Mouse (Mus musculus): ENCODE results near the gene Casp4.

The Casp4 gene

GRCm38 (mm10) chr9:5308561-5308960, at the start of gene Casp4:
TSS of gene Casp4 (plus strand) at chr9:5308828.
- ChIA-PET CTCF (no interaction called here), POLR2A (no interaction called here)

- CTCF ChIA-PET, result no interaction called here
- POLR2A ChIA-PET, result no interaction called here
Measured at GRCm38 (mm10) chr9:5263951-5264475, 44.6 kb upstream of the Casp4 start.

GRCm38 (mm10) chr9:5270274-5270673, 38.4 kb upstream of the Casp4 start:
- CTCF ChIA-PET, result no interaction called here
- POLR2A ChIA-PET, result no interaction called here

GRCm38 (mm10) chr9:5270884-5271283, 37.7 kb upstream of the Casp4 start:
- ChIA-PET CTCF (no interaction called here), POLR2A (no interaction called here)

GRCm38 (mm10) chr9:5271334-5271845, 37.2 kb upstream of the Casp4 start:
- ChIA-PET CTCF (no interaction called here), POLR2A (no interaction called here)

- CTCF ChIA-PET, result no interaction called here
- POLR2A ChIA-PET, result no interaction called here
Measured at GRCm38 (mm10) chr9:5286071-5286470, 22.6 kb upstream of the Casp4 start.

- ChIA-PET POLR2A (no interaction called here), CTCF (no interaction called here)
Measured at GRCm38 (mm10) chr9:5286597-5286996, 22.0 kb upstream of the Casp4 start.

- POLR2A ChIA-PET, result no interaction called here
- CTCF ChIA-PET, result no interaction called here
Measured at GRCm38 (mm10) chr9:5296354-5297237, 12.0 kb upstream of the Casp4 start.

- POLR2A ChIA-PET, result interaction anchor here in 2 of 4 experiments (0.6 kb wide), 2 partner anchors 42 to 470 kb away, joined by 3 read pairs; no protein-coding TSS in a partner anchor
Measured at GRCm38 (mm10) chr9:5298329-5299131, 10.1 kb upstream of the Casp4 start, which contains the start of gene Casp1. TSS of gene Casp1 (plus strand) at chr9:5298517.

GRCm38 (mm10) chr9:5299132-5299381, 9.6 kb upstream of the Casp4 start:
- POLR2A ChIA-PET, result interaction anchor here in 1 of 4 experiments (0.6 kb wide), 1 partner anchor 470 kb away, joined by 3 read pairs; no protein-coding TSS in a partner anchor
- CTCF ChIA-PET, result no interaction called here

More at GRCm38 (mm10) chr9:5298329-5299131, 10.1 kb upstream of the Casp4 start, which contains the start of gene Casp1:
- CTCF ChIA-PET, result no interaction called here

GRCm38 (mm10) chr9:5310112-5310511, 1.5 kb downstream of the Casp4 start:
- ChIA-PET POLR2A (no interaction called here), CTCF (no interaction called here)

- ChIA-PET POLR2A (no interaction called here), CTCF (no interaction called here)
Measured at GRCm38 (mm10) chr9:5311435-5311834, 2.8 kb downstream of the Casp4 start.

- ChIA-PET POLR2A (no interaction called here), CTCF (no interaction called here)
Measured at GRCm38 (mm10) chr9:5328204-5328603, 19.6 kb downstream of the Casp4 start.

GRCm38 (mm10) chr9:5332441-5332840, 23.8 kb downstream of the Casp4 start:
- ChIA-PET POLR2A (no interaction called here), CTCF (no interaction called here)

- POLR2A ChIA-PET, result interaction anchor here in 1 of 4 experiments (1.1 kb wide), 1 partner anchor 10 kb away, joined by 4 read pairs; no protein-coding TSS in a partner anchor
- CTCF ChIA-PET, result no interaction called here
Measured at GRCm38 (mm10) chr9:5333422-5333821, 24.8 kb downstream of the Casp4 start.

- POLR2A ChIA-PET, result interaction anchor here in 1 of 4 experiments (0.9 kb wide), 1 partner anchor 9 kb away, joined by 4 read pairs; no protein-coding TSS in a partner anchor
- CTCF ChIA-PET, result no interaction called here
Measured at GRCm38 (mm10) chr9:5343092-5343491, 34.5 kb downstream of the Casp4 start.

- ChIA-PET CTCF (no interaction called here), POLR2A (no interaction called here)
Measured at GRCm38 (mm10) chr9:5344090-5344489, 35.5 kb downstream of the Casp4 start.

- ChIA-PET POLR2A (no interaction called here), CTCF (no interaction called here)
Measured at GRCm38 (mm10) chr9:5345291-5345898, 36.8 kb downstream of the Casp4 start, which contains the start of gene Casp12. TSS of gene Casp12 (plus strand) at chr9:5345430.

GRCm38 (mm10) chr9:5347381-5347780, 38.8 kb downstream of the Casp4 start:
- ChIA-PET POLR2A (no interaction called here), CTCF (no interaction called here)

GRCm38 (mm10) chr9:5353673-5354072, 45.0 kb downstream of the Casp4 start:
- ChIA-PET POLR2A (no interaction called here), CTCF (no interaction called here)

All from embryonic stem cell, embryonic (primary cell).